24 mouse cellular contexts compared by ENCODE assay signal in the genomic region with DNA sequence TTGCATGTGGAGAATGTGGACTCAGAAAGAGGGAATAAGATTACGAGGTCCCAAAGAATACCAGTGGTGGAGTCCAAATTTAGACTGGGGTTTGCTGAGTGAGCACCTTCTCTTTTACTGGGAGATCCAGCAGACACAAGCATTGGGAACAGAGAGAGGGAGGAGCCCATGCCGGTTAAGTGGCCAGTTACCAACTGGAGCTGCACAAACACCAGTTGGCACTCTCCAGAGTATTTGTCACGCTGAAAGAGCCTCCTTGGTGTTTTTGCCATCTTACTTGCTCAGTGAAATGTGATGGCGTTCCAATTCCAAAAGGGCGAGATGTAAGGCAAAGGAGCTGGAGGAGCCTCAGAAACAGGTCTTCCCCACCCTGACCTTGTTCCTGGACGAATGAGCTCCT.
DNase-seq lines count a peak whose midpoint lies in the region; ATAC-seq and TF ChIP-seq lines count a peak whose summit lies in the region.
"Had no signal": no experiment of that assay in that cellular context is flagged by ENCODE, and none has a peak within 500 bp of the region (broad histone marks: within the 10 kb centered on the region; RNA-seq: fewer than 3 reads in every experiment).

No protein-coding gene starts in this region.

- intact Hi-C loops in heart, adult 2 months (cut with DNase I): no loop called here

- H3K79me2 ChIP-seq in heart, adult 2 months (replicated peaks; ENCODE audit: control insufficient read depth, insufficient read depth, low read length): no peaks in the 10 kb centered on the region

- no peak for TF ChIP-seq EP300 in heart, adult 2 months (IDR thresholded peaks at IDR 0.05; ENCODE audit: insufficient read depth, low read depth, low read length)

- peaks cover 9% of the 10 kb centered on the region; the same call in 1 of the 2 replicates for H3K36me3 ChIP-seq in heart, adult 2 months (ENCODE audit: control insufficient read depth, insufficient read depth, low read length)
- no peaks in the 10 kb centered on the region for H3K36me3 ChIP-seq in heart, embryonic 12.5 days
- H3K36me3 ChIP-seq: embryonic facial prominence, embryonic 10.5 days; G1E; hindbrain, embryonic 12.5 days; kidney, embryonic 15.5 days; neural tube, embryonic 15.5 days had no signal

- no peak overlapping the region for H3K4me3 ChIP-seq in heart, adult 2 months
- no peak overlapping the region for H3K4me3 ChIP-seq in heart, embryonic 12.5 days
- H3K4me3 ChIP-seq: embryonic facial prominence, embryonic 10.5 days; hindbrain, embryonic 12.5 days; kidney, embryonic 15.5 days; neural tube, embryonic 15.5 days had no signal

- DNase-seq in frontal cortex, postnatal 14 days (ENCODE audit: low spot score in 2 of 2): no peak
- DNase-seq in heart, adult 2 months: no peak
- peak; percentile 75 for DNase-seq in brain, adult 2 months (ENCODE audit: low read depth, low spot score)
- DNase-seq in cerebellum, postnatal 25 days: peak; percentile 42 to 60
- DNase-seq in thymus, adult 18-20 months: no peak
- DNase-seq: adrenal gland, adult 2 months; kidney, postnatal 36 days; layer of hippocampus, adult 9-11 months; liver, postnatal 0 days; right cerebral cortex, adult 18-20 months; right cerebral cortex, postnatal 4 days; thymus, postnatal 25 days had no signal

- H3K27ac ChIP-seq in heart, adult 2 months: peak overlapping the region; percentile 68
- no peak overlapping the region for H3K27ac ChIP-seq in heart, embryonic 12.5 days (ENCODE audit: poor library complexity, severe bottlenecking)
- H3K27ac ChIP-seq: embryonic facial prominence, embryonic 10.5 days; hindbrain, embryonic 12.5 days; kidney, embryonic 15.5 days; macrophage; neural tube, embryonic 15.5 days had no signal

- no peaks in the 10 kb centered on the region for H3K27me3 ChIP-seq in heart, adult 2 months (ENCODE audit: control insufficient read depth, insufficient read depth, low read length)
- H3K27me3 ChIP-seq in heart, embryonic 12.5 days (replicated peaks): no peaks in the 10 kb centered on the region
- H3K27me3 ChIP-seq: hindbrain, embryonic 12.5 days; kidney, embryonic 15.5 days; neural tube, embryonic 15.5 days had no signal

- H3K9me3 ChIP-seq in heart, embryonic 12.5 days (replicated peaks): no peaks in the 10 kb centered on the region
- H3K9me3 ChIP-seq: embryonic facial prominence, embryonic 10.5 days; hindbrain, embryonic 12.5 days; kidney, embryonic 15.5 days; neural tube, embryonic 15.5 days had no signal

- WGBS in heart, adult 2 months: 61% methylated on average over 6 of the region's 6 CpGs
- WGBS in heart, embryonic 12.5 days: 80% methylated on average over 6 of the region's 6 CpGs

- no peak for TF ChIP-seq POLR2A in heart, adult 2 months (IDR thresholded peaks at IDR 0.05; ENCODE audit: insufficient read depth, low read depth, low read length)

- no peak overlapping the region for H3K4me2 ChIP-seq in heart, embryonic 12.5 days
- H3K4me2 ChIP-seq: hindbrain, embryonic 12.5 days; kidney, embryonic 15.5 days; liver, embryonic 11.5 days; neural tube, embryonic 15.5 days had no signal

- H3K9ac ChIP-seq in heart, adult 2 months (ENCODE audit: low read depth, low read length): no peak overlapping the region
- no peak overlapping the region for H3K9ac ChIP-seq in heart, embryonic 12.5 days
- H3K9ac ChIP-seq: hindbrain, embryonic 12.5 days; kidney, embryonic 15.5 days; liver, postnatal 0 days; neural tube, embryonic 15.5 days had no signal

- H3K4me1 ChIP-seq in heart, adult 2 months (ENCODE audit: control insufficient read depth, insufficient read depth, low read length): no peaks in the 10 kb centered on the region; the same call in 1 of the 2 replicates
- no peaks in the 10 kb centered on the region for H3K4me1 ChIP-seq in heart, embryonic 12.5 days (replicated peaks)
- H3K4me1 ChIP-seq: embryonic facial prominence, embryonic 10.5 days; hindbrain, embryonic 12.5 days; kidney, embryonic 15.5 days had no signal

- ATAC-seq in frontal cortex, adult (ENCODE audit: low TSS enrichment): peak; percentile 42; the same call in 1 of the 2 replicates
- no peak for ATAC-seq in heart, embryonic 12.5 days (ENCODE audit: insufficient number of reproducible peaks, low FRiP score)
- ATAC-seq: forebrain, embryonic 16.5 days; intestine, postnatal 0 days; liver, postnatal 0 days; lung, postnatal 0 days had no signal

- no peak for TF ChIP-seq CTCF in heart, adult 2 months (IDR thresholded peaks at IDR 0.05)

Comparison
In these comparisons a context has a peak if more than half of its experiments do, and no peak if none do; other contexts are left out.
1. DNase-seq: peak in brain, adult 2 months (single experiment) and cerebellum, postnatal 25 days (2 of 2); none in frontal cortex, postnatal 14 days (0 of 2), heart, adult 2 months (0 of 2) and thymus, adult 18-20 months (0 of 2).